In the genomic region with DNA sequence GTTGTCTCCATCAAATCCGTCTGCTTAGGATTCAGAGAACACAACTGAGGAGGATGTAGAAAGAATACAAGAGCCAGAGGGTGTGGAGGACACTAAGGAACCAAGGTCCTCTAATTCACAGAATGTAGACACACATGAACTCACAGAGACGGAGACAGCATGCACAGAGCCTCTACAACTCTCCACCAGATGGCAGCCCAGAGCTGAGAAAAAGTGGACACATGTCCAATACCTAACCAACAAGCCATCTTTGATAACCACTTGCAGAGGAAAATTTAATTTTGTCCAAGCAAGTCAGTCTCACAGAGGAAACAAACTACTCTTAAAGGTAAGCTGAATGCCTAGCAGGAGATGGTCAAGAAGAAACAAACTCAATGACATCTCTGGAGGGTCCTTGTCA, we compare ENCODE assay signal across 8 mouse cellular contexts. TPM values are rescaled to one million over a fixed set of nuclear protein-coding genes. Genes with fewer than 3 reads are reported as not detected.
DNase-seq lines count a peak whose midpoint lies in the region; ATAC-seq and TF ChIP-seq lines count a peak whose summit lies in the region.
"Had no signal": no experiment of that assay in that cellular context is flagged by ENCODE, and none has a peak within 500 bp of the region (broad histone marks: within the 10 kb centered on the region; RNA-seq: fewer than 3 reads in every experiment).

No protein-coding gene starts in this region.

- no peak overlapping the region for H3K27ac ChIP-seq in thymus, adult 2 months (ENCODE audit: control insufficient read depth, insufficient read depth, low read length)
- H3K27ac ChIP-seq: neural tube, embryonic 13.5 days had no signal

- peak; percentile 1 for DNase-seq in thymus, adult 2 months
- no peak for DNase-seq in thymus, adult 18-20 months
- DNase-seq in brain, embryonic 14.5 days (ENCODE audit: low read depth): peak; percentile 80
- DNase-seq in layer of hippocampus, adult 11-12 months (ENCODE audit: low spot score): peak; percentile 53
- peak; percentile 70 for DNase-seq in lung, postnatal 10 days
- peak; percentile 24 for DNase-seq in telencephalon, adult 2 months (ENCODE audit: low read depth, low spot score)

- H3K4me3 ChIP-seq in thymus, adult 2 months (ENCODE audit: control insufficient read depth, insufficient read depth, low read length): no peak overlapping the region
- H3K4me3 ChIP-seq: neural tube, embryonic 13.5 days had no signal

- no peaks in the 10 kb centered on the region for H3K36me3 ChIP-seq in thymus, adult 2 months (ENCODE audit: control insufficient read depth, insufficient read depth, low read length)
- H3K36me3 ChIP-seq: neural tube, embryonic 13.5 days had no signal

- no peaks in the 10 kb centered on the region for H3K4me1 ChIP-seq in thymus, adult 2 months (replicated peaks; ENCODE audit: control insufficient read depth, insufficient read depth, low read length)
- H3K4me1 ChIP-seq: neural tube, embryonic 13.5 days had no signal

- ATAC-seq in frontal cortex, adult (ENCODE audit: low TSS enrichment): peak; percentile 90

- TF ChIP-seq POLR2A in thymus, adult 2 months (IDR thresholded peaks at IDR 0.05; ENCODE audit: control insufficient read depth, extremely low read depth, insufficient read depth, low read length, poor library complexity): no peak
- TF ChIP-seq POLR2A in brain, embryonic 14.5 days (IDR thresholded peaks at IDR 0.05; ENCODE audit: borderline replicate concordance, extremely low read depth, insufficient read depth, insufficient read length, poor library complexity, severe bottlenecking): no peak

- no peak for TF ChIP-seq CTCF in thymus, adult 2 months (IDR thresholded peaks at IDR 0.05; ENCODE audit: borderline replicate concordance, control insufficient read depth, extremely low read depth, insufficient read depth, low read length, poor library complexity)
- TF ChIP-seq CTCF in brain, embryonic 14.5 days (IDR thresholded peaks at IDR 0.05; ENCODE audit: borderline replicate concordance, extremely low read depth, insufficient read depth, insufficient read length): peak; percentile 83

- no peaks in the 10 kb centered on the region for H3K27me3 ChIP-seq in thymus, adult 2 months (ENCODE audit: control insufficient read depth, insufficient read depth, low read length)
- H3K27me3 ChIP-seq: neural tube, embryonic 13.5 days had no signal

- WGBS in thymus, adult 2 months: 27% methylated on average over 2 of the region's 2 CpGs

RNA-seq across cellular contexts. Expression of a gene that starts 11.2 kb away (rescaled TPM):
- polyA plus RNA-seq in thymus, adult 2 months (2012; rRNA removed): 0.15 and 0.39 TPM in 2 replicates
- not detected in 2 replicates for polyA plus RNA-seq in brain, embryonic 14.5 days (2012; rRNA removed)
- polyA plus RNA-seq: neural tube, embryonic 13.5 days had no signal

RNA-seq across cellular contexts. Expression of a gene that starts 20.6 kb away (rescaled TPM):
- 0.56 and 0.73 TPM in 2 replicates for polyA plus RNA-seq in thymus, adult 2 months (2012; rRNA removed)
- polyA plus RNA-seq in brain, embryonic 14.5 days (2012; rRNA removed): not detected in 2 replicates
- polyA plus RNA-seq: neural tube, embryonic 13.5 days had no signal

Comparison
In these comparisons a context has a peak if more than half of its experiments do, and no peak if none do; other contexts are left out.
1. DNase-seq: peak in thymus, adult 2 months (single experiment), brain, embryonic 14.5 days (single experiment), layer of hippocampus, adult 11-12 months (single experiment), lung, postnatal 10 days (single experiment) and telencephalon, adult 2 months (single experiment); none in thymus, adult 18-20 months (0 of 2).